10 mouse cellular contexts compared by ENCODE assay signal in genomic region chr2:74668370-74669229, GRCm38 (mm10). TPM values are rescaled to one million over a fixed set of nuclear protein-coding genes. Genes with fewer than 3 reads are reported as not detected.
DNase-seq lines count a peak whose midpoint lies in the region; ATAC-seq lines count a peak whose summit lies in the region.
"Had no signal": no experiment of that assay in that cellular context is flagged by ENCODE, and none has a peak within 500 bp of the region (broad histone marks: within the 10 kb centered on the region; RNA-seq: fewer than 3 reads in every experiment).

No protein-coding gene starts in this region.

- peaks cover 19% of the 10 kb centered on the region for H3K4me1 ChIP-seq in hindbrain, embryonic 10.5 days (replicated peaks)
- no peaks in the 10 kb centered on the region; the same call in 1 of the 2 replicates for H3K4me1 ChIP-seq in liver, embryonic 15.5 days (replicated peaks)

- peaks cover 100% of the 10 kb centered on the region for H3K27me3 ChIP-seq in hindbrain, embryonic 10.5 days (ENCODE audit: insufficient read depth, poor library complexity, severe bottlenecking)
- H3K27me3 ChIP-seq in liver, embryonic 15.5 days: peaks cover 99% of the 10 kb centered on the region

- H3K27ac ChIP-seq in hindbrain, embryonic 10.5 days: no peak overlapping the region
- no peak overlapping the region for H3K27ac ChIP-seq in liver, embryonic 15.5 days (replicated peaks)
- H3K27ac ChIP-seq: macrophage had no signal

- H3K4me2 ChIP-seq in liver, embryonic 15.5 days: peak overlapping the region; percentile 54

- no peak overlapping the region for H3K9ac ChIP-seq in liver, embryonic 15.5 days

- peak overlapping the region; percentile 49 for H3K4me3 ChIP-seq in hindbrain, embryonic 10.5 days
- peak overlapping the region; percentile 37 for H3K4me3 ChIP-seq in liver, embryonic 15.5 days (replicated peaks)

- no peaks in the 10 kb centered on the region for H3K9me3 ChIP-seq in hindbrain, embryonic 10.5 days
- H3K9me3 ChIP-seq in liver, embryonic 15.5 days (replicated peaks): no peaks in the 10 kb centered on the region

- WGBS in hindbrain, embryonic 10.5 days: under 1% methylated on average over 74 of the region's 74 CpGs
- WGBS in liver, embryonic 15.5 days (ENCODE audit: insufficient replicate concordance): 1% methylated on average over 67 of the region's 74 CpGs

- H3K36me3 ChIP-seq in hindbrain, embryonic 10.5 days: no peaks in the 10 kb centered on the region
- no peaks in the 10 kb centered on the region for H3K36me3 ChIP-seq in liver, embryonic 15.5 days (replicated peaks)

- DNase-seq in embryo, embryonic 11 days: peak; percentile 72
- no peak for DNase-seq in embryo, embryonic 10.5 days (ENCODE audit: low spot score)
- DNase-seq in ES-CJ7 (ENCODE audit: low read depth, low spot score): peak; percentile 58
- peak; percentile 75 for DNase-seq in hindbrain, embryonic 10.5 days (ENCODE audit: low spot score)
- DNase-seq in frontal cortex, postnatal 36 days (ENCODE audit: low spot score in 2 of 2): no peak
- DNase-seq in thymus, postnatal 36 days: no peak
- no peak for DNase-seq in cerebellum, adult 18-20 months
- DNase-seq: thymus, postnatal 14 days had no signal

- ATAC-seq in liver, embryonic 15.5 days (ENCODE audit: insufficient read depth): no peak

RNA-seq across cellular contexts. Expression of gene Hoxd13, which starts 0.5 kb away (rescaled TPM):
- not detected in 2 replicates for polyA plus RNA-seq in hindbrain, embryonic 10.5 days (2016; fragmentation: Nextera tagmentation; extraction: Ambion mirVana)
- polyA plus RNA-seq in liver, embryonic 15.5 days (2015; fragmentation: Nextera tagmentation; extraction: Ambion mirVana): not detected in 2 replicates
- polyA plus RNA-seq: macrophage had no signal

RNA-seq across cellular contexts. Expression of gene Hoxd12, which starts 6.2 kb away (rescaled TPM):
- polyA plus RNA-seq in hindbrain, embryonic 10.5 days (2016; fragmentation: Nextera tagmentation; extraction: Ambion mirVana): not detected in 2 replicates
- polyA plus RNA-seq in liver, embryonic 15.5 days (2015; fragmentation: Nextera tagmentation; extraction: Ambion mirVana): not detected in 2 replicates
- polyA plus RNA-seq: macrophage had no signal

RNA-seq across cellular contexts. Expression of gene Evx2, which starts 9.2 kb away (rescaled TPM):
- polyA plus RNA-seq in hindbrain, embryonic 10.5 days (2016; fragmentation: Nextera tagmentation; extraction: Ambion mirVana): 0.19 and 0.47 TPM in 2 replicates
- polyA plus RNA-seq in liver, embryonic 15.5 days (2015; fragmentation: Nextera tagmentation; extraction: Ambion mirVana): not detected in 2 replicates
- polyA plus RNA-seq: macrophage had no signal

RNA-seq across cellular contexts. Expression of gene Hoxd11, which starts 10.8 kb away (rescaled TPM):
- polyA plus RNA-seq in hindbrain, embryonic 10.5 days (2016; fragmentation: Nextera tagmentation; extraction: Ambion mirVana): not detected in 2 replicates
- polyA plus RNA-seq in liver, embryonic 15.5 days (2015; fragmentation: Nextera tagmentation; extraction: Ambion mirVana): not detected in 2 replicates
- polyA plus RNA-seq: macrophage had no signal

RNA-seq across cellular contexts. Expression of gene Hoxd10, which starts 23.1 kb away (rescaled TPM):
- not detected in 2 replicates for polyA plus RNA-seq in hindbrain, embryonic 10.5 days (2016; fragmentation: Nextera tagmentation; extraction: Ambion mirVana)
- polyA plus RNA-seq in liver, embryonic 15.5 days (2015; fragmentation: Nextera tagmentation; extraction: Ambion mirVana): not detected in 2 replicates
- polyA plus RNA-seq: macrophage had no signal

Comparison
In these comparisons a context has a peak if more than half of its experiments do, and no peak if none do; other contexts are left out.
1. DNase-seq: peak in embryo, embryonic 11 days (single experiment), ES-CJ7 (single experiment) and hindbrain, embryonic 10.5 days (single experiment); none in embryo, embryonic 10.5 days (single experiment), frontal cortex, postnatal 36 days (0 of 2), thymus, postnatal 36 days (0 of 2) and cerebellum, adult 18-20 months (0 of 2).